Mouse (Mus musculus): ENCODE results near the gene Lyrm9. TPM values are rescaled to one million over a fixed set of nuclear protein-coding genes. Genes with fewer than 3 reads are reported as not detected.
A peak's percentile ranks its signal among the peaks of the same experiment; 100 is the strongest.

The Lyrm9 gene
- polyA plus RNA-seq, 1 experiment from 2014 or later = 30.9 TPM

DNA sequence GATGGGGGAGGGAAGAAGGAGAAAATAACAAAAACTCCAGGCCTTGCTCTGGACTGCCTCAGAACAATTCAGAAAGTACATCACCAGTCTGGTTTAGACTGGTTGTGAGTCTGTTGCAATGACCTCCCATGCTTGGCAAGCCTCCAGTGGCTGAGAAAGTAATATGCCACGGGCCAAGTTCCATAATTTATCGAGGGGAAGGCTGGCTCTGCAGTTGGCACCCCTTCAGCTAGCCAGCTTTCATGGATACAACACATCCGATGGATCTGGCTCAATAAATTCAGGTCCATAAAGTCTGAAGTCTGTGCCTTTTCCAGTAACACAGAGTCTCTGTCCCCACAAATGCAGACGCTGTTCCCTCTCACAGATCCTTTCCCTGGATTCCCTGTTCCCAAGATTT, 34.8 kb upstream of the Lyrm9 start:
- DNase-seq (peak; percentile 78), ATAC-seq (ENCODE audit: low FRiP score, low TSS enrichment) (no peak)
- Histone ChIP-seq H3K4me1 (ENCODE audit: control insufficient read depth, insufficient read depth, low read length) (peaks cover 21% of the 10 kb centered on the region), H3K36me3 (ENCODE audit: control insufficient read depth, insufficient read depth, low read length) (no peaks in the 10 kb centered on the region), H3K9me3 (ENCODE audit: control insufficient read depth, low read length) (no peaks in the 10 kb centered on the region), H3K27me3 (ENCODE audit: control insufficient read depth, insufficient read depth, low read length) (no peaks in the 10 kb centered on the region), H3K9ac (replicated peaks; ENCODE audit: low read length) (no peak overlapping the region; the same call in 1 of the 2 replicates), H3K4me3 (replicated peaks; ENCODE audit: low read depth, low read length) (no peak overlapping the region), H3K4me2 (ENCODE audit: low read length) (peak overlapping the region; percentile 5; the same call in 1 of the 2 replicates), H3K27ac (replicated peaks; ENCODE audit: low read depth, low read length) (0 out of 2 replicates have a peak overlapping the region, but pooled peaks have one; percentile 32)
- WGBS = 35% methylated on average over 4 of the region's 4 CpGs

- 29% methylated on average over 5 of the region's 5 CpGs for WGBS
- no peak overlapping the region; the same call in 1 of the 2 replicates for H3K9ac ChIP-seq (replicated peaks; ENCODE audit: low read length)
These were observed 34.3 kb upstream of the Lyrm9 start for GRCm38 (mm10) chr11:78792055-78792454.

DNA sequence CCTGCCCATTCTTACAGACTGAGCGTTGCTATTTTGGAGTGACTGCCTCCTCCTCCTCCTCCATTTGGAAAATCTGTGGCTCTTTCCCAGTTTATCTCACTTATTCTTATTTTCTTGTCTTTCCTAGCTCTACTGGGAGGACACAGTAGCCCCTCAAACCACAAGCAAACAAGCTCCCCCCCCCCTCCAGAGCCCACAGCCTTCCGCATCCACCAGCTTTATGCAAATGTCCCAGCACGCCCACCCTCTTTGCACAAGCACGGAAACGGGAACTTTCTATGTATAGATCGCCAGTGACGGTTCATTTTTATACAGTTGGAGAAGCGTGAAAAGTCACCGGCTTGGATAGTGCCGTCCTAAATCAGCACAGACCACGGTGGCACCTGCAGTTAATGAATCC, 33.9 kb upstream of the Lyrm9 start:
- no peak overlapping the region for H3K9ac ChIP-seq (replicated peaks; ENCODE audit: low read length)
- peak; percentile 44 for DNase-seq
- peaks cover 19% of the 10 kb centered on the region for H3K4me1 ChIP-seq (ENCODE audit: control insufficient read depth, insufficient read depth, low read length)
- ATAC-seq (ENCODE audit: low FRiP score, low TSS enrichment) = no peak
- no peaks in the 10 kb centered on the region for H3K36me3 ChIP-seq (ENCODE audit: control insufficient read depth, insufficient read depth, low read length)
- 13% methylated on average over 11 of the region's 11 CpGs for WGBS
- no peaks in the 10 kb centered on the region for H3K27me3 ChIP-seq (ENCODE audit: control insufficient read depth, insufficient read depth, low read length)
- peak overlapping the region; percentile 23 for H3K4me2 ChIP-seq (ENCODE audit: low read length)
- H3K9me3 ChIP-seq (ENCODE audit: control insufficient read depth, low read length) = no peaks in the 10 kb centered on the region
- H3K27ac ChIP-seq (replicated peaks; ENCODE audit: low read depth, low read length) = no peak overlapping the region
- no peak overlapping the region for H3K4me3 ChIP-seq (replicated peaks; ENCODE audit: low read depth, low read length)

More at GRCm38 (mm10) chr11:78792055-78792454, 34.3 kb upstream of the Lyrm9 start:
- peak overlapping the region; percentile 23; the same call in 1 of the 2 replicates for H3K4me2 ChIP-seq (ENCODE audit: low read length)
- ATAC-seq (ENCODE audit: low FRiP score, low TSS enrichment) (no peak), DNase-seq (no peak)
- H3K9me3 ChIP-seq (ENCODE audit: control insufficient read depth, low read length) = no peaks in the 10 kb centered on the region
- 0 out of 2 replicates have a peak overlapping the region, but pooled peaks have one; percentile 32 for H3K27ac ChIP-seq (replicated peaks; ENCODE audit: low read depth, low read length)
- H3K27me3 ChIP-seq (ENCODE audit: control insufficient read depth, insufficient read depth, low read length) = no peaks in the 10 kb centered on the region
- H3K4me1 ChIP-seq (ENCODE audit: control insufficient read depth, insufficient read depth, low read length) = peaks cover 19% of the 10 kb centered on the region
- no peaks in the 10 kb centered on the region for H3K36me3 ChIP-seq (ENCODE audit: control insufficient read depth, insufficient read depth, low read length)
- no peak overlapping the region for H3K4me3 ChIP-seq (replicated peaks; ENCODE audit: low read depth, low read length)

- no peak overlapping the region for H3K9ac ChIP-seq (replicated peaks; ENCODE audit: low read length)
- peaks cover 19% of the 10 kb centered on the region for H3K4me1 ChIP-seq (ENCODE audit: control insufficient read depth, insufficient read depth, low read length)
- H3K27me3 ChIP-seq (ENCODE audit: control insufficient read depth, insufficient read depth, low read length) = no peaks in the 10 kb centered on the region
- H3K4me2 ChIP-seq (ENCODE audit: low read length) = no peak overlapping the region
- DNase-seq (no peak), ATAC-seq (ENCODE audit: low FRiP score, low TSS enrichment) (no peak)
- no peak overlapping the region for H3K4me3 ChIP-seq (replicated peaks; ENCODE audit: low read depth, low read length)
- no peaks in the 10 kb centered on the region for H3K9me3 ChIP-seq (ENCODE audit: control insufficient read depth, low read length)
- WGBS = 86% methylated on average over 11 of the region's 11 CpGs
- no peak overlapping the region for H3K27ac ChIP-seq (replicated peaks; ENCODE audit: low read depth, low read length)
- H3K36me3 ChIP-seq (ENCODE audit: control insufficient read depth, insufficient read depth, low read length) = no peaks in the 10 kb centered on the region
These were observed 33.3 kb upstream of the Lyrm9 start for GRCm38 (mm10) chr11:78793116-78793515.

DNA sequence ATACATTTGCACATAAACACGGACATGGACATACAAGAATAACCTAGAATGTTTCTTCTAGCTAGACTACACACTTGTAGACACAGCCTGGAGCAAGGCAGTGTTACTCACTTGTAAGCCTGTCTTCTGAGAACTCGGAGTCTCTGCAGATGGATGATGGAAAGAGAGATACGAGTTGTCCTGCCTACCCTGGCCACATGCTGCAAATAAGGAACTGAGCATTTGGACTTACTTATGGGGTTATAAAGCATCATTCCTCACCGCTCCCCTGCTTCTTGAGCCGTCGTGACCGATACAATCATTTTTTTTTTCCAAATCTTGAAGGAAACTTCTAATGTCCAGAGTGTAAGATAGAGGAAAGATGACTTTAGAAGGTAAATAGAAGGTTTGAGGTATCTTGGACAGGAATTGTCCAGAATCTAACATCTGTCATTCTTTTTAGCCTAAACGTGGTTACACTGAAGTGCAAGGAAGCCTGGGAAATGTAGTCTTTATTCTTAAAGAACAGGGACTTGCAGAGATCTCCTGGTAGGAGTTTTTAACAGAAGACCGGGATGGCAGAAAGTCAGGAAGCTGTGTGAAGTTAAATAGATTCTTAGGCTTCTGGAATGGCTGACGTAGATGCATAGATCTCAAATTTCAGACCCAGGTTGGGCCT, 30.2 kb upstream of the Lyrm9 start:
- Histone ChIP-seq H3K4me1 (ENCODE audit: control insufficient read depth, insufficient read depth, low read length) (peaks cover 14% of the 10 kb centered on the region), H3K4me3 (replicated peaks; ENCODE audit: low read depth, low read length) (no peak overlapping the region), H3K9me3 (ENCODE audit: control insufficient read depth, low read length) (no peaks in the 10 kb centered on the region), H3K36me3 (ENCODE audit: control insufficient read depth, insufficient read depth, low read length) (no peaks in the 10 kb centered on the region), H3K27ac (replicated peaks; ENCODE audit: low read depth, low read length) (no peak overlapping the region), H3K27me3 (ENCODE audit: control insufficient read depth, insufficient read depth, low read length) (no peaks in the 10 kb centered on the region), H3K9ac (replicated peaks; ENCODE audit: low read length) (no peak overlapping the region), H3K4me2 (ENCODE audit: low read length) (no peak overlapping the region)
- DNase-seq (no peak), ATAC-seq (ENCODE audit: low FRiP score, low TSS enrichment) (no peak)
- 86% methylated on average over 10 of the region's 10 CpGs for WGBS

- no peak overlapping the region for H3K4me2 ChIP-seq (ENCODE audit: low read length)
- WGBS = 92% methylated on average over 4 of the region's 4 CpGs
- H3K4me3 ChIP-seq (replicated peaks; ENCODE audit: low read depth, low read length) = no peak overlapping the region
- no peak for DNase-seq
- H3K9ac ChIP-seq (replicated peaks; ENCODE audit: low read length) = no peak overlapping the region
- H3K27ac ChIP-seq (replicated peaks; ENCODE audit: low read depth, low read length) = no peak overlapping the region
- H3K36me3 ChIP-seq (ENCODE audit: control insufficient read depth, insufficient read depth, low read length) = no peaks in the 10 kb centered on the region
- 0 out of 2 replicates have a peak, but pooled peaks cover 5% of the 10 kb centered on the region for H3K4me1 ChIP-seq (ENCODE audit: control insufficient read depth, insufficient read depth, low read length)
- ATAC-seq (ENCODE audit: low FRiP score, low TSS enrichment) = no peak
- no peaks in the 10 kb centered on the region for H3K9me3 ChIP-seq (ENCODE audit: control insufficient read depth, low read length)
- H3K27me3 ChIP-seq (ENCODE audit: control insufficient read depth, insufficient read depth, low read length) = no peaks in the 10 kb centered on the region
These were observed 25.3 kb upstream of the Lyrm9 start for GRCm38 (mm10) chr11:78801094-78801493.

DNA sequence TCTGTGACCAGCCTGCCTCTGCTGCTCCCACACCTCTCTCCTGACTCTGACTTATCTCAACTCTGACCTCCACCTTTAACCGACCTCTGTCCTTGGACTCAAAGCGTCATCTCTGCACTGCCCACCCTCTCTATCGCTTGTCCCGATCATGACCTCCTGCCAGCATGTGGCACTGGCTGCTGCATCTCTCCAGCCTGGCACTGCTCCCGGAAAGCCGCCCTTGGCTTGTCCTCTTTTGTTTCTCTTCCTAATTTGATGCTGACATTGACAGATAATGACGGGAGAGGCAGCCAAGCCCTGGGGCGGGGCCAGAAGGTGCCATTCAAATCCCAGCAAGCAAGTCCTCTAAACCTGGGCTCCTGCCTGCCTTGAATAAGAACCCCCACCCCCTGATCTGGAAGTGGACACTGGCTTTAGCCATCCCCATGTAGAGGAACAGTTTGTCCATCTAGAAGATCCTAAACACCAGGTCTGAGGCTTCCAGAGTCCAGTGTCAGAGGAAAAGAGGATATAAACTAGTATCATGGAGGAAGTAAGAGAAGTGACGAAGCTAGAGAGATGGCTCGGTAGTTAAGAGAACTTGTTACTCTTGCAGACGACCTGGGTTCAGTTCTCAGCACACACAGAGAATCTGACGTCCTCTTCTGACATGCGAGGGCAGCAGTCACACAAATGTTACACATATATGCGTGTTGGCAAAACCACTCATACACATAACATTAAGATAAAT, 22.6 kb upstream of the Lyrm9 start:
- H3K4me1 ChIP-seq (ENCODE audit: control insufficient read depth, insufficient read depth, low read length) = 0 out of 2 replicates have a peak, but pooled peaks cover 8% of the 10 kb centered on the region
- DNase-seq = no peak
- no peaks in the 10 kb centered on the region for H3K9me3 ChIP-seq (ENCODE audit: control insufficient read depth, low read length)
- H3K36me3 ChIP-seq (ENCODE audit: control insufficient read depth, insufficient read depth, low read length) = no peaks in the 10 kb centered on the region
- no peak for ATAC-seq (ENCODE audit: low FRiP score, low TSS enrichment)
- H3K4me3 ChIP-seq (replicated peaks; ENCODE audit: low read depth, low read length) = no peak overlapping the region
- WGBS = 69% methylated on average over 14 of the region's 14 CpGs
- no peak overlapping the region for H3K9ac ChIP-seq (replicated peaks; ENCODE audit: low read length)
- H3K27me3 ChIP-seq (ENCODE audit: control insufficient read depth, insufficient read depth, low read length) = no peaks in the 10 kb centered on the region
- no peak overlapping the region for H3K4me2 ChIP-seq (ENCODE audit: low read length)
- no peak overlapping the region for H3K27ac ChIP-seq (replicated peaks; ENCODE audit: low read depth, low read length)

GRCm38 (mm10) chr11:78804551-78804950, 21.8 kb upstream of the Lyrm9 start:
- H3K36me3 ChIP-seq (ENCODE audit: control insufficient read depth, insufficient read depth, low read length) = no peaks in the 10 kb centered on the region
- 83% methylated on average over 6 of the region's 6 CpGs for WGBS
- H3K9ac ChIP-seq (replicated peaks; ENCODE audit: low read length) = no peak overlapping the region
- no peaks in the 10 kb centered on the region for H3K27me3 ChIP-seq (ENCODE audit: control insufficient read depth, insufficient read depth, low read length)
- no peak for ATAC-seq (ENCODE audit: low FRiP score, low TSS enrichment)
- no peak overlapping the region for H3K27ac ChIP-seq (replicated peaks; ENCODE audit: low read depth, low read length)
- no peak overlapping the region for H3K4me3 ChIP-seq (replicated peaks; ENCODE audit: low read depth, low read length)
- H3K9me3 ChIP-seq (ENCODE audit: control insufficient read depth, low read length) = no peaks in the 10 kb centered on the region
- no peak overlapping the region for H3K4me2 ChIP-seq (ENCODE audit: low read length)
- DNase-seq = no peak
- H3K4me1 ChIP-seq (ENCODE audit: control insufficient read depth, insufficient read depth, low read length) = 0 out of 2 replicates have a peak, but pooled peaks cover 8% of the 10 kb centered on the region

All from midbrain, embryonic 14.5 days (tissue).